Mouse (Mus musculus) 3T3-L1 (cell line): ENCODE measurements around the gene Pus3.
"Not testable (repeated sequence)": the region's sequence is repeated elsewhere in the genome, so short reads cannot be mapped to it uniquely, and the experiment has no call there.

Experiments used
- DNase-seq: peaks from one replicate; pipeline ENCODE4 v3.0.0-alpha.2; 2015; ENCODE audit warnings: low read depth, low spot score

The Pus3 gene

GRCm38 (mm10) chr9:35545704-35546103, 12.7 kb upstream of the Pus3 start:
- DNase-seq: no peak

GRCm38 (mm10) chr9:35546745-35547144, 11.7 kb upstream of the Pus3 start:
- DNase-seq: no peak

DNA sequence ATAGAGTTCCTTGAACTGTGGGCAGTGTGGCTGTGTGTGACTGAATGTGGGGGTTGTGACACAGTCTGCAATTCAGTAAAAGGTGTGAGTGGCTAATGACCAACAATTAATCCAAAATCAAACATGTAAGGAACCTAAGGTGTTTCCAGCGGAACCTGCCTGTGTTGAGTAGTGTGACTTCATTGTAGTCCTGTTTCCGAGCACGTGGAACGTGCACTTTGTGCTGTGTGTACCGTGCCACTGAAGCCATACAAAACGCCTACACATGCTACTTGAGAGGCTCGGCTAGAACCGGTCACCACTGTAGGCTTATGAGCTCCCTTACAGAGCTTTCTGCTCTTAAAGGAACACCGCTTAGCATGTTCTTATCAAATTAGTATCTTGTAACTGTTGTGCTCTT, 9.9 kb upstream of the Pus3 start:
- no peak for DNase-seq

DNA sequence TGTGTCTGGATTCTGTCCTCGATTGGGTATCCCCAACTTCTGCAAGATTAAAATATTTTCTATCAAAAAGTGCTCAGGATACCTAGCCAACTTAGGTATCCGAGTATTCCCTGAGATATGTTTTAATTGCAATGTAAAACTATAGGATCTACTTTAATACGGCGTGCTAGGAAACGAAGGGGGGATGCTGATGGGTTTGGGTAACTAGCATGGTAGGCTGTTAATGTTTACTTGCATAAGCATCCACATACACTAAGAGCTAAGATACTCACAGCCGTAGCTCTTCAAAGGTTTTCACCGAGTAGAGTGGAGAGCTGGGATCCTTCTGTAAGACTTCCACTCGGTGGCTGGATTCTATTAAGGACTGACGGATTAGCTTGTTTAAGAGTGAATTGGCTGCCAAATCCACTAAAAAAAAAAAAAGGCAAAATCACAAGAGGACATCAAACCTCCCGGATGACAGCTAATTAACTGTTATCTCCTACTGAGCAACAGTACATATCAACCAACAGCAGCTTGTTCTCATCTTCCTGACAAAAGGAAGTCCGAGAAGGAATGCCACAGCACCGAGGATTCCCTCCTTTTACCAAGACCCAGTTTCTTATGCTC, 1.8 kb upstream of the Pus3 start:
- DNase-seq: no peak

- DNase-seq: peak; percentile 86
Measured at GRCm38 (mm10) chr9:35559009-35559890, 855 bp downstream of the Pus3 start.

DNA sequence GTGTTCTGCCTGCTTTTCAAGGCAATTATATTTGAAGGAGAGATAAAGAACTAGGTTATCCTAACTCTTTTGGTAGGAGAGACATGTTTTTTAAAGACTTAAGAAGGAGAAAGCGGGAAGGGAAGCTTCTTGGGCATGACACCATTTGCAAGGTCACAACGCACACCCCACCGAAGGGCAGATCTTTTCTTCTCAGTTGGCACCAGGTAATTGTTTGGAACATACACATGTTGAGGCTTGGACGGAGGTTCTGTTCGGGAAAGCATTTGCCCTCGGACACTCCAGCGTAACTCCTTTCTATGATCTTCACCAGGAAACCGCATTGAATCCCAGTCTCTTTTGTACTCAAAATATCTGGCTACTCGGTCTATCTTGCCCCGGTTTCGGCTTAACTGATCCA, 2.7 kb downstream of the Pus3 start:
- no peak for DNase-seq

DNA sequence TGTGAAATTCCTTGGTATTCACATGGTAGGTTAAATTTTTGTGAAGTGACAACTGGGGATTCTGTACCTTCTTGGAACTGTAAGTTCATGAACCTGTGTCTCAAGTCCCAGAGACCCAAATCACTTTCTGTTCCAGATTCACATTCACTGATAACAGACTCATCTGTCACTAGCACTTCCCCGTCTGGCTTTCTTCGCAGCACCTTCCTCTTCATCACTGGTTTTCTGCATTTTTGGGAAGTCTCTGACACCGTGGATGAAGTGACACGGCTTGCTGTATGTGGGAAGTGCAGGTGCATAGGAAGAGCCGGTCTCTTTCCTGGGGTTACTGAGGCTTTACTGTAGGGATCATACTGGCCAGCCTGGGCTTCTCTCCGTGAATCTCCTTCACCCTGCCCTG, 3.2 kb downstream of the Pus3 start:
- no peak for DNase-seq

DNA sequence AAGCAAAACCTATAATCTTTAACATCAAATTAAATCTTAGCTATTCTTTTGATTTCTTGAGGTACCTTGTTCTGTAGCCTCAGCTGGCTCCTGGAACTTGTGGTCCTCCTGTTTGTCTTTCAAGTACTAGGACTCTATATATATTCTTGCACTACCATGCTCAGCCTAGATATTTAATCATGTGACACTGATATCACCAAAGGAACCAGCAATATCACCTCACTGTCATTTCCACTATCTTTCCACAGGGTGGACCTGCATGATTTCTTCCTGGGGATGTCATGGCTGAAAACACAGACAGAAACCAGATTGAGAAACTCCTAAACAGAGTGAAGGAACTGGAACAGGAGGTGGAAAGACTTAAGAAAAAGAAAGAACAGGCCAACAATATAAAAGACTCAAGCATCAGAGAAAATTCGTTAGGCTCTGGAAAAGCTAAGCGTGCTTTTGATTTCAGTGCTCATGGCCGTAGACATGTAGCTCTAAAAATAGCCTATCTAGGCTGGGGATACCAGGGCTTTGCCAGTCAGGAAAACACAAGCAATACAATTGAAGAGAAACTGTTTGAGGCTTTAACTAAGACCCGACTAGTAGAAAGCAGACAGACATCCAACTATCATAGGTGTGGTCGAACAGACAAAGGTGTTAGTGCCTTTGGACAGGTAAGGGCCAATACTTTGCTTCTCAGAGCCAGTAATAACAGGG, 6.3 kb downstream of the Pus3 start:
- no peak for DNase-seq

- no peak for DNase-seq
Measured at GRCm38 (mm10) chr9:35567995-35568394, 9.6 kb downstream of the Pus3 start.

GRCm38 (mm10) chr9:35569571-35570534, 11.5 kb downstream of the Pus3 start, which contains the start of the genes Pate2 and Hyls1:
Gene Pate2, plus strand, starts transcription at chr9:35570284.
Gene Hyls1, minus strand, starts transcription at chr9:35570398.
- DNase-seq: peak; percentile 99

GRCm38 (mm10) chr9:35570663-35571062, 12.3 kb downstream of the Pus3 start:
- no peak for DNase-seq

DNA sequence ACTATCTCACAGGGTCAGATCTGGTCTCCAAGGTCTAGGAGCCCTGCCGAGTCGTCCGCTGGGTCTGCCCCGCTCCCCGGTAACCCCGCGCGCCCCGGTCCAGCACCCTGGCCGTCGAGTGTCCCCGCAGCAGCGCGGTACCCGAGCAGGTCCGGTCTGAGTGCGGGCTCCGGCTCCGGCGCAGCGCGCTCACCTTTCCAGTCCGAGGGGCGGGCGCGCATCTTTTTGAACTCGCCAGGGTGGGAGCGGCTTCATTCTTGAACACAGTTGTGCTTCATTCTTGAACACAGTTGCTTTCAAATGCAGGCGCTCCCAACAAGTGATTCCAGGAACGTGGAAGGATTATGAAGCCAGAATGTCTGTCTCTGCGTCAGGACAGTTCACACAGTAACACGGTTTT, 16.0 kb downstream of the Pus3 start:
- no peak for DNase-seq

GRCm38 (mm10) chr9:35587674-35588073, 29.3 kb downstream of the Pus3 start:
- DNase-seq: no peak

- DNase-seq: peak; percentile 73
Measured at GRCm38 (mm10) chr9:35592903-35593302, 34.5 kb downstream of the Pus3 start.

- DNase-seq: no peak
Measured at GRCm38 (mm10) chr9:35607647-35608405, 49.4 kb downstream of the Pus3 start.

DNA sequence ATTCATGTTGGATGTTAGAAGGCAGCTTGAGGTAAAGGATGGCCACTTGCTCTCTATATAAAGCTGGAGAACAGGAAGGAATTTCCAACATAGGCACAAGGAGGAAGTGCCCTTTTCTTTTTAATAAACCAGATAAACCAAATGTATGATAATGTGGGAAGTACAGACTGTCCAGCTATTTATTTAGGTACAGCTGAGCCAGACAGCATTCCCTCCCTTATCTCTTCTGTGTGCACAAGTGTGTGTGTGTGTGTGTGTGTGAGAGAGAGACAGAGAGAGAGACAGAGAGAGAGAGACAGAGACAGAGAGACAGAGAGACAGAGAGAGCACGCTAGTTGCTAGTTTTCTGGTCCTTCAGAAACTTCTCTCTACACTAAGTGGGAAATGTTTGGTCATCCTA, 53.4 kb downstream of the Pus3 start, which contains the start of gene Pate4:
Gene Pate4, minus strand, starts transcription at position 101 of the 400 bp plus-strand sequence.
- DNase-seq: no peak

GRCm38 (mm10) chr9:35614005-35614404, 55.6 kb downstream of the Pus3 start:
- DNase-seq: peak; percentile 43

DNA sequence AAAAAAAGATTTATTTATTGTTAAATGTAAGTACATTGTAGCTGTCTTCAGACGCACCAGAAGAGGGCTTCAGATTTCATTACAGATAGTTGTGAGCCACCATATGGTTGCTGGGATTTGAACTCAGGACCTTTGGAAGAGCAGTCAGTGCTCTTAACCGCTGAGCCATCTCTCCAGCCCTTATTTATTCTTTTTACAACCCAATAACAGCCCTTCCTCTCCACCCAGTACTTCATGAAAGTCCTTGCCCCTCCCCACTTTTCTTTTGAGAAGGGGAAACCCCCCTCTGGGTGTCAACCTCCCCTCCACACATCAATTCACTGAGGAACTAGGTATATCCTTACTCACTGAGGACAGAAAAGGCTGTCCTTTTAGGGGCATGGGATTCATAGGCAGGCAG, 58.4 kb downstream of the Pus3 start:
- not testable (repeated sequence) for DNase-seq
